Comparison of ENCODE assay signal across 22 mouse cellular contexts in genomic region chr17:45941890-45942375, GRCm38 (mm10).
DNase-seq lines count a peak whose midpoint lies in the region; ATAC-seq and TF ChIP-seq lines count a peak whose summit lies in the region.
"Had no signal": no experiment of that assay in that cellular context is flagged by ENCODE, and none has a peak within 500 bp of the region (broad histone marks: within the 10 kb centered on the region; RNA-seq: fewer than 3 reads in every experiment).

No protein-coding gene starts in this region.

- TF ChIP-seq POLR2A in brain, embryonic 14.5 days (IDR thresholded peaks at IDR 0.05; ENCODE audit: borderline replicate concordance, extremely low read depth, insufficient read depth, insufficient read length, poor library complexity, severe bottlenecking) = no peak

- no peaks in the 10 kb centered on the region for H3K27me3 ChIP-seq in Patski
- H3K27me3 ChIP-seq: embryonic facial prominence, embryonic 13.5 days; embryonic facial prominence, embryonic 15.5 days had no signal

- POLR2A ChIA-PET in Patski (lab: Charles Lee) = no interaction called here

- DNase-seq in Patski (ENCODE audit: low read depth, low spot score) = peak; percentile 70
- DNase-seq in brain, embryonic 14.5 days (ENCODE audit: low read depth) = peak; percentile 25
- peak; percentile 66 for DNase-seq in retina, embryonic 14.5 days (ENCODE audit: low spot score)
- no peak for DNase-seq in kidney, postnatal 14 days
- DNase-seq in layer of hippocampus, adult 9-11 months = no peak
- no peak for DNase-seq in heart, postnatal 4 days
- DNase-seq: adrenal gland, adult 2 months; adrenal gland, postnatal 10 days; adrenal gland, postnatal 25 days; B cell, adult 2 months; cerebellum, adult 11 months; cerebellum, adult 18-20 months; cerebellum, adult 8-10 months; cerebellum, adult 9-11 months; cerebellum, postnatal 14 days; cerebellum, postnatal 36 days; embryo, embryonic 11 days had no signal

- CTCF ChIA-PET in Patski (lab: Charles Lee) = interaction anchor here (1.1 kb wide), 1 partner anchor 16 kb away, joined by 3 read pairs; no protein-coding TSS in a partner anchor

- in situ Hi-C loops in Patski (cut with MboI; ENCODE audit: low pct_unique_long_range_greater_than_20kb) = no loop called here

- no peak for ATAC-seq in Patski
- ATAC-seq: CD4-positive, CD25-positive, alpha-beta regulatory T cell, adult 4 months; forebrain, embryonic 14.5 days; forebrain, embryonic 16.5 days had no signal

- no peak for TF ChIP-seq CTCF in Patski (IDR thresholded peaks at IDR 0.05)
- TF ChIP-seq CTCF in brain, embryonic 14.5 days (IDR thresholded peaks at IDR 0.05; ENCODE audit: borderline replicate concordance, extremely low read depth, insufficient read depth, insufficient read length) = no peak

Comparison
In these comparisons a context has a peak if more than half of its experiments do, and no peak if none do; other contexts are left out.
1. DNase-seq: peak in Patski (single experiment), brain, embryonic 14.5 days (single experiment) and retina, embryonic 14.5 days (single experiment); none in kidney, postnatal 14 days (single experiment), layer of hippocampus, adult 9-11 months (single experiment) and heart, postnatal 4 days (single experiment).